Mouse (Mus musculus): ENCODE measurements around the gene S1pr5. TPM values are rescaled to one million over a fixed set of nuclear protein-coding genes. Genes with fewer than 3 reads are reported as not detected.
A peak's percentile ranks its signal among the peaks of the same experiment; 100 is the strongest.

Gene S1pr5
- total and polyA plus RNA-seq, 2 experiments from 2014 or later: 2.9 to 8.2 TPM

- Histone ChIP-seq H3K36me3 (ENCODE audit: insufficient read depth, low read length) (peaks cover 9% of the 10 kb centered on the region), H3K9ac (replicated peaks; ENCODE audit: low read length) (no peak overlapping the region), H3K4me3 (ENCODE audit: low read length) (no peak overlapping the region), H3K4me1 (ENCODE audit: insufficient read depth, low read length) (0 out of 2 replicates have a peak, but pooled peaks cover 3% of the 10 kb centered on the region), H3K27me3 (ENCODE audit: insufficient read depth, low read length) (no peaks in the 10 kb centered on the region), H3K27ac (no peak overlapping the region), H3K4me2 (ENCODE audit: low read depth, low read length) (no peak overlapping the region), H3K9me3 (ENCODE audit: low read length) (no peaks in the 10 kb centered on the region)
- DNase-seq (ENCODE audit: low spot score) (peak; percentile 58), ATAC-seq (no peak)
- TF ChIP-seq CTCF (IDR thresholded peaks at IDR 0.05; ENCODE audit: low read depth): peak; percentile 64
- 45% methylated on average over 7 of the region's 7 CpGs for WGBS
Observed at GRCm38 (mm10) chr9:21213617-21214190, 34.5 kb downstream of the S1pr5 start.

- Histone ChIP-seq H3K36me3 (ENCODE audit: insufficient read depth, low read length) (peaks cover 10% of the 10 kb centered on the region), H3K4me1 (ENCODE audit: insufficient read depth, low read length) (0 out of 2 replicates have a peak, but pooled peaks cover 3% of the 10 kb centered on the region), H3K27me3 (ENCODE audit: insufficient read depth, low read length) (no peaks in the 10 kb centered on the region), H3K9me3 (ENCODE audit: low read length) (no peaks in the 10 kb centered on the region), H3K9ac (replicated peaks; ENCODE audit: low read length) (no peak overlapping the region), H3K4me3 (ENCODE audit: low read length) (no peak overlapping the region), H3K27ac (no peak overlapping the region), H3K4me2 (ENCODE audit: low read depth, low read length) (no peak overlapping the region)
- TF ChIP-seq CTCF (IDR thresholded peaks at IDR 0.05; ENCODE audit: low read depth): no peak
- DNase-seq (ENCODE audit: low spot score): no peak
- 87% methylated on average over 7 of the region's 7 CpGs for WGBS
- ATAC-seq: no peak
Observed at GRCm38 (mm10) chr9:21211624-21212023, 36.6 kb downstream of the S1pr5 start.

- H3K9ac ChIP-seq (replicated peaks; ENCODE audit: low read length): no peak overlapping the region
- no peaks in the 10 kb centered on the region for H3K9me3 ChIP-seq (ENCODE audit: low read length)
- ATAC-seq: no peak
- 72% methylated on average over 6 of the region's 6 CpGs for WGBS
- no peak overlapping the region for H3K27ac ChIP-seq
- no peak overlapping the region for H3K4me3 ChIP-seq (ENCODE audit: low read length)
- H3K4me2 ChIP-seq (ENCODE audit: low read depth, low read length): no peak overlapping the region
- TF ChIP-seq CTCF (IDR thresholded peaks at IDR 0.05; ENCODE audit: low read depth): no peak
- no peaks in the 10 kb centered on the region for H3K4me1 ChIP-seq (ENCODE audit: insufficient read depth, low read length)
- DNase-seq (ENCODE audit: low spot score): no peak
- H3K36me3 ChIP-seq (ENCODE audit: insufficient read depth, low read length): peaks cover 18% of the 10 kb centered on the region
- H3K27me3 ChIP-seq (ENCODE audit: insufficient read depth, low read length): no peaks in the 10 kb centered on the region
Observed at GRCm38 (mm10) chr9:21210821-21211220, 37.4 kb downstream of the S1pr5 start.

GRCm38 (mm10) chr9:21208626-21209025 is 39.6 kb downstream of the S1pr5 start:
- Histone ChIP-seq H3K9ac (replicated peaks; ENCODE audit: low read length) (no peak overlapping the region), H3K27me3 (ENCODE audit: insufficient read depth, low read length) (no peaks in the 10 kb centered on the region), H3K4me3 (ENCODE audit: low read length) (no peak overlapping the region), H3K4me1 (ENCODE audit: insufficient read depth, low read length) (no peaks in the 10 kb centered on the region), H3K9me3 (ENCODE audit: low read length) (no peaks in the 10 kb centered on the region), H3K4me2 (ENCODE audit: low read depth, low read length) (no peak overlapping the region), H3K27ac (no peak overlapping the region), H3K36me3 (ENCODE audit: insufficient read depth, low read length) (peaks cover 18% of the 10 kb centered on the region)
- no peak for DNase-seq (ENCODE audit: low spot score)
- ATAC-seq: no peak
- 64% methylated on average over 2 of the region's 2 CpGs for WGBS
- TF ChIP-seq CTCF (IDR thresholded peaks at IDR 0.05; ENCODE audit: low read depth): no peak

GRCm38 (mm10) chr9:21206848-21207247 is 41.4 kb downstream of the S1pr5 start:
- no peak overlapping the region for H3K27ac ChIP-seq
- WGBS: 89% methylated on average over 6 of the region's 6 CpGs
- DNase-seq (ENCODE audit: low spot score): no peak
- H3K4me1 ChIP-seq (ENCODE audit: insufficient read depth, low read length): no peaks in the 10 kb centered on the region
- no peaks in the 10 kb centered on the region for H3K27me3 ChIP-seq (ENCODE audit: insufficient read depth, low read length)
- ATAC-seq: no peak
- no peaks in the 10 kb centered on the region for H3K9me3 ChIP-seq (ENCODE audit: low read length)
- H3K36me3 ChIP-seq (ENCODE audit: insufficient read depth, low read length): peaks cover 22% of the 10 kb centered on the region
- H3K4me3 ChIP-seq (ENCODE audit: low read length): no peak overlapping the region
- H3K4me2 ChIP-seq (ENCODE audit: low read depth, low read length): no peak overlapping the region
- TF ChIP-seq CTCF (IDR thresholded peaks at IDR 0.05; ENCODE audit: low read depth): no peak
- no peak overlapping the region for H3K9ac ChIP-seq (replicated peaks; ENCODE audit: low read length)

- WGBS: 12% methylated on average over 23 of the region's 23 CpGs
- peaks cover 23% of the 10 kb centered on the region for H3K36me3 ChIP-seq (ENCODE audit: insufficient read depth, low read length)
- no peaks in the 10 kb centered on the region for H3K27me3 ChIP-seq (ENCODE audit: insufficient read depth, low read length)
Observed at GRCm38 (mm10) chr9:21204528-21205272, 43.5 kb downstream of the S1pr5 start.

GRCm38 (mm10) chr9:21204156-21204527 is 44.1 kb downstream of the S1pr5 start:
- Histone ChIP-seq H3K27me3 (ENCODE audit: insufficient read depth, low read length) (no peaks in the 10 kb centered on the region), H3K9me3 (ENCODE audit: low read length) (no peaks in the 10 kb centered on the region), H3K4me3 (ENCODE audit: low read length) (no peak overlapping the region), H3K27ac (peak overlapping the region; percentile 58; the same call in 1 of the 2 replicates), H3K4me2 (ENCODE audit: low read depth, low read length) (no peak overlapping the region), H3K36me3 (ENCODE audit: insufficient read depth, low read length) (peaks cover 23% of the 10 kb centered on the region), H3K4me1 (ENCODE audit: insufficient read depth, low read length) (no peaks in the 10 kb centered on the region), H3K9ac (replicated peaks; ENCODE audit: low read length) (0 out of 2 replicates have a peak overlapping the region, but pooled peaks have one; percentile 13)
- no peak for TF ChIP-seq CTCF (IDR thresholded peaks at IDR 0.05; ENCODE audit: low read depth)
- WGBS: 26% methylated on average over 8 of the region's 8 CpGs
- ATAC-seq (no peak), DNase-seq (ENCODE audit: low spot score) (no peak)

More at GRCm38 (mm10) chr9:21204528-21205272, 43.5 kb downstream of the S1pr5 start:
- ATAC-seq: peak; percentile 86
- H3K27ac ChIP-seq: peak overlapping the region; percentile 58; the same call in 1 of the 2 replicates
- no peaks in the 10 kb centered on the region for H3K4me1 ChIP-seq (ENCODE audit: insufficient read depth, low read length)
- 0 out of 2 replicates have a peak overlapping the region, but pooled peaks have one; percentile 13 for H3K9ac ChIP-seq (replicated peaks; ENCODE audit: low read length)
- H3K4me2 ChIP-seq (ENCODE audit: low read depth, low read length): peak overlapping the region; percentile 48
- TF ChIP-seq CTCF (IDR thresholded peaks at IDR 0.05; ENCODE audit: low read depth): no peak
- DNase-seq (ENCODE audit: low spot score): peak; percentile 70
- peak overlapping the region; percentile 30 for H3K4me3 ChIP-seq (ENCODE audit: low read length)
- no peaks in the 10 kb centered on the region for H3K9me3 ChIP-seq (ENCODE audit: low read length)
